ENCODE assay signal across 11 mouse cellular contexts in the genomic region with DNA sequence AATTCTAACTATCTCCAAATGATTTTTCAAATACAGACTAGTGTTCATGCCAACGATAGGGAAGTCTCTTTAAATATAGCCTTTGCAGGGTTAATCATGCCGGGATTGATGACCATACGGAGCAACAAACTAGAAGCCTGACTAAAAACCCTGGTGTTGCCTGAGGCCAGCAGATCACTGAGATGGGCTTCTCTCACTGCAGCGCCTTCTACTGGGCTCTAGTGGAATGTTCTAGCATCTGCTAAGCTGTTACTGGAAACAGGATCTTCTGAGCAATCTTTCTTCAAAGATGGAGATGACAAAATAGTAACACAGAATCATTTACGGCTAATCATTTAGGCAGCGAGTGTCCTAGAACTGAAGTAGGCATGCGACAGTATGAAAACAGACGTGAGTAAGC.
DNase-seq lines count a peak whose midpoint lies in the region; ATAC-seq lines count a peak whose summit lies in the region.
"Had no signal": no experiment of that assay in that cellular context is flagged by ENCODE, and none has a peak within 500 bp of the region (broad histone marks: within the 10 kb centered on the region; RNA-seq: fewer than 3 reads in every experiment).

No protein-coding gene starts in this region.

- no peaks in the 10 kb centered on the region for H3K9me3 ChIP-seq in hindbrain, embryonic 14.5 days (ENCODE audit: control insufficient read depth, low read length)
- H3K9me3 ChIP-seq in hindbrain, embryonic 13.5 days: no peaks in the 10 kb centered on the region
- no peaks in the 10 kb centered on the region for H3K9me3 ChIP-seq in midbrain, embryonic 14.5 days (ENCODE audit: control insufficient read depth, low read length)
- H3K9me3 ChIP-seq in midbrain, embryonic 13.5 days: no peaks in the 10 kb centered on the region
- H3K9me3 ChIP-seq: hindbrain, embryonic 15.5 days had no signal

- no peak overlapping the region for H3K4me2 ChIP-seq in hindbrain, embryonic 14.5 days (replicated peaks)
- H3K4me2 ChIP-seq in hindbrain, embryonic 13.5 days: no peak overlapping the region
- no peak overlapping the region for H3K4me2 ChIP-seq in midbrain, embryonic 14.5 days (ENCODE audit: low read length)
- H3K4me2 ChIP-seq in midbrain, embryonic 13.5 days (replicated peaks): no peak overlapping the region
- H3K4me2 ChIP-seq: hindbrain, embryonic 15.5 days had no signal

- 72% methylated on average over 8 of the region's 8 CpGs for WGBS in hindbrain, embryonic 14.5 days
- WGBS in hindbrain, embryonic 13.5 days: 73% methylated on average over 8 of the region's 8 CpGs
- 72% methylated on average over 8 of the region's 8 CpGs for WGBS in midbrain, embryonic 14.5 days
- 71% methylated on average over 8 of the region's 8 CpGs for WGBS in midbrain, embryonic 13.5 days

- no peak for ATAC-seq in cerebellum, adult (ENCODE audit: insufficient number of reproducible peaks, low FRiP score, low TSS enrichment)
- no peak for ATAC-seq in hindbrain, embryonic 14.5 days (ENCODE audit: low FRiP score)
- no peak for ATAC-seq in hindbrain, embryonic 13.5 days (ENCODE audit: low FRiP score)
- no peak for ATAC-seq in midbrain, embryonic 14.5 days (ENCODE audit: low FRiP score, low TSS enrichment)
- ATAC-seq in midbrain, embryonic 13.5 days: no peak

- no peak overlapping the region for H3K4me3 ChIP-seq in hindbrain, embryonic 14.5 days (replicated peaks; ENCODE audit: low read length)
- H3K4me3 ChIP-seq in hindbrain, embryonic 13.5 days: no peak overlapping the region
- H3K4me3 ChIP-seq in midbrain, embryonic 14.5 days (replicated peaks; ENCODE audit: low read depth, low read length): no peak overlapping the region
- H3K4me3 ChIP-seq in midbrain, embryonic 13.5 days (replicated peaks): no peak overlapping the region
- H3K4me3 ChIP-seq: hindbrain, embryonic 15.5 days; myocyte had no signal

- no peak overlapping the region for H3K9ac ChIP-seq in hindbrain, embryonic 14.5 days
- no peak overlapping the region for H3K9ac ChIP-seq in hindbrain, embryonic 13.5 days
- no peak overlapping the region for H3K9ac ChIP-seq in midbrain, embryonic 14.5 days (replicated peaks; ENCODE audit: low read length)
- H3K9ac ChIP-seq in midbrain, embryonic 13.5 days (replicated peaks): no peak overlapping the region
- H3K9ac ChIP-seq: hindbrain, embryonic 15.5 days had no signal

- H3K27ac ChIP-seq in hindbrain, embryonic 14.5 days: no peak overlapping the region
- H3K27ac ChIP-seq in hindbrain, embryonic 13.5 days: no peak overlapping the region
- no peak overlapping the region for H3K27ac ChIP-seq in midbrain, embryonic 14.5 days (replicated peaks; ENCODE audit: low read depth, low read length)
- H3K27ac ChIP-seq in midbrain, embryonic 13.5 days: no peak overlapping the region
- H3K27ac ChIP-seq: hindbrain, embryonic 15.5 days had no signal

- no peaks in the 10 kb centered on the region for H3K36me3 ChIP-seq in hindbrain, embryonic 14.5 days (replicated peaks; ENCODE audit: control insufficient read depth, insufficient read depth)
- 0 out of 2 replicates have a peak, but pooled peaks cover 4% of the 10 kb centered on the region for H3K36me3 ChIP-seq in hindbrain, embryonic 13.5 days
- H3K36me3 ChIP-seq in midbrain, embryonic 14.5 days (ENCODE audit: control insufficient read depth, insufficient read depth, low read length): 0 out of 2 replicates have a peak, but pooled peaks cover 6% of the 10 kb centered on the region
- 0 out of 2 replicates have a peak, but pooled peaks cover 4% of the 10 kb centered on the region for H3K36me3 ChIP-seq in midbrain, embryonic 13.5 days
- H3K36me3 ChIP-seq: hindbrain, embryonic 15.5 days had no signal

- no peaks in the 10 kb centered on the region; the same call in 1 of the 2 replicates for H3K4me1 ChIP-seq in hindbrain, embryonic 14.5 days (replicated peaks; ENCODE audit: control insufficient read depth, insufficient read depth, low read length)
- H3K4me1 ChIP-seq in hindbrain, embryonic 13.5 days (replicated peaks): peaks cover 20% of the 10 kb centered on the region
- H3K4me1 ChIP-seq in midbrain, embryonic 14.5 days (ENCODE audit: control insufficient read depth, insufficient read depth, low read length): no peaks in the 10 kb centered on the region
- peaks cover 24% of the 10 kb centered on the region for H3K4me1 ChIP-seq in midbrain, embryonic 13.5 days (replicated peaks)
- H3K4me1 ChIP-seq: hindbrain, embryonic 15.5 days had no signal

- H3K27me3 ChIP-seq in hindbrain, embryonic 14.5 days (ENCODE audit: control insufficient read depth, insufficient read depth, low read length): no peaks in the 10 kb centered on the region
- no peaks in the 10 kb centered on the region for H3K27me3 ChIP-seq in hindbrain, embryonic 13.5 days
- H3K27me3 ChIP-seq in midbrain, embryonic 14.5 days (ENCODE audit: control insufficient read depth, insufficient read depth, low read length): no peaks in the 10 kb centered on the region
- H3K27me3 ChIP-seq in midbrain, embryonic 13.5 days: no peaks in the 10 kb centered on the region
- H3K27me3 ChIP-seq: hindbrain, embryonic 15.5 days had no signal

- DNase-seq in cerebellum, adult 18-20 months: peak; percentile 20 to 22
- DNase-seq in hindbrain, embryonic 14.5 days (ENCODE audit: low spot score): peak; percentile 51
- DNase-seq in midbrain, embryonic 14.5 days: peak; percentile 63
- peak; percentile 28 for DNase-seq in lung, postnatal 36 days
- DNase-seq in adipocyte (ENCODE audit: low spot score): no peak
- DNase-seq: right cerebral cortex, adult 18-20 months had no signal
